Mouse (Mus musculus) forebrain, embryonic 12.5 days (tissue): Measurements from ENCODE around the gene Svop. TPM values are rescaled to one million over a fixed set of nuclear protein-coding genes. Genes with fewer than 3 reads are reported as not detected.

Experiments
- ATAC-seq: fragments of 200-750 bp; cut with Nextera tagmentation; 2 replicates; pipeline ENCODE4 v1.8.0; 2017; ENCODE audit warnings: moderate TSS enrichment; ENCODE audit not compliant: low FRiP score
- H3K27ac ChIP-seq: fragments of 300-500 bp; sonication (generic); 2 replicates; pipeline ENCODE4 v1.5.1; 2016; ENCODE audit warnings: mild to moderate bottlenecking
- H3K27me3 ChIP-seq: fragments of 300-500 bp; sonication (generic); 2 replicates; pipeline ENCODE4 v1.6.1; 2016; ENCODE audit warnings: mild to moderate bottlenecking
- H3K36me3 ChIP-seq: fragments of 300-500 bp; sonication (generic); replicated peaks from 2 replicates; pipeline ENCODE4 v1.6.1; 2016; ENCODE audit warnings: mild to moderate bottlenecking
- H3K4me1 ChIP-seq: fragments of 300-500 bp; sonication (generic); 2 replicates; pipeline ENCODE4 v1.6.1; 2016
- H3K4me2 ChIP-seq: fragments of 300-500 bp; sonication (generic); 2 replicates; pipeline ENCODE4 v1.6.1; 2016; ENCODE audit warnings: mild to moderate bottlenecking, moderate library complexity
- H3K4me3 ChIP-seq: fragments of 300-500 bp; sonication (generic); replicated peaks from 2 replicates; pipeline ENCODE4 v1.5.1; 2016; ENCODE audit warnings: mild to moderate bottlenecking
- H3K9ac ChIP-seq: fragments of 300-500 bp; sonication (generic); 2 replicates; pipeline ENCODE4 v1.6.1; 2016; ENCODE audit warnings: mild to moderate bottlenecking
- H3K9me3 ChIP-seq: fragments of 300-500 bp; sonication (generic); 2 replicates; pipeline ENCODE4 v1.6.1; 2016
- WGBS: fragments of 180-500 bp; shearing (Covaris S2); methylation state at CpG from one replicate; pipeline ENCODE4 v1.1.7; 2016; 5-methylcytosine and 5-hydroxymethylcytosine counted together
- polyA plus RNA-seq: library from polyadenylated mRNA; unstranded; fragments of >200 nt; fragmentation: Nextera tagmentation; extraction: Ambion mirVana; gene quantifications from 2 replicates; pipeline ENCODE4 v1.2.1, GENCODE M21; 2016

Gene Svop
- polyA plus RNA-seq, 1 experiment from 2014 or later = 40.2 TPM

GRCm38 (mm10) chr5:114063958-114064357, 27.4 kb downstream of the Svop start:
- Histone ChIP-seq H3K27ac (peak overlapping the region; percentile 25; the same call in 1 of the 2 replicates), H3K4me2 (no peak overlapping the region), H3K36me3 (0 out of 2 replicates have a peak, but pooled peaks cover 7% of the 10 kb centered on the region), H3K9me3 (no peaks in the 10 kb centered on the region), H3K27me3 (no peaks in the 10 kb centered on the region), H3K4me3 (no peak overlapping the region), H3K9ac (no peak overlapping the region), H3K4me1 (no peaks in the 10 kb centered on the region)
- no peak for ATAC-seq
- WGBS = 58% methylated on average over 4 of the region's 4 CpGs

DNA sequence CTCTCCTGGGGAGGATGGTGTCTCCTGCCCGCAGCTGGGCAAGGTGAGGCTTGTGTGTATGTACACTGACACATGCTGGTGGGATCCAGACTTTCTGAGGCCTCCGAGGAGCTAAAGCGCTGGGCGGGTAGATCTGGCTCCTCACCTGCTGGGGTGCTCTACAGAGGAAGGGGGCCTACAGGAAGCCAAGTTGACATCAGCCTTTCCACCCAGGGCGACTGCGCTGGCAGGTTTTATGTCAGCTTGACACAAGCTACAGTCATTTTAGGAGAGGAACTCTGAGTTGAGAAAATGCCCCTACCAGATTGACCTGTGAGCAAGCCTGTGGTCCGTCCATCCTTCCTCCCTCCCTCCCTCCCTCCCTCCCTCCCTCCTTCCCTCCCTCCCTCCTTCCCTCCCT, 29.7 kb downstream of the Svop start:
- Histone ChIP-seq H3K4me2 (no peak overlapping the region), H3K4me3 (no peak overlapping the region), H3K4me1 (no peaks in the 10 kb centered on the region), H3K9me3 (no peaks in the 10 kb centered on the region), H3K27ac (no peak overlapping the region), H3K27me3 (no peaks in the 10 kb centered on the region), H3K9ac (no peak overlapping the region), H3K36me3 (0 out of 2 replicates have a peak, but pooled peaks cover 12% of the 10 kb centered on the region)
- no peak for ATAC-seq
- 69% methylated on average over 7 of the region's 7 CpGs for WGBS

DNA sequence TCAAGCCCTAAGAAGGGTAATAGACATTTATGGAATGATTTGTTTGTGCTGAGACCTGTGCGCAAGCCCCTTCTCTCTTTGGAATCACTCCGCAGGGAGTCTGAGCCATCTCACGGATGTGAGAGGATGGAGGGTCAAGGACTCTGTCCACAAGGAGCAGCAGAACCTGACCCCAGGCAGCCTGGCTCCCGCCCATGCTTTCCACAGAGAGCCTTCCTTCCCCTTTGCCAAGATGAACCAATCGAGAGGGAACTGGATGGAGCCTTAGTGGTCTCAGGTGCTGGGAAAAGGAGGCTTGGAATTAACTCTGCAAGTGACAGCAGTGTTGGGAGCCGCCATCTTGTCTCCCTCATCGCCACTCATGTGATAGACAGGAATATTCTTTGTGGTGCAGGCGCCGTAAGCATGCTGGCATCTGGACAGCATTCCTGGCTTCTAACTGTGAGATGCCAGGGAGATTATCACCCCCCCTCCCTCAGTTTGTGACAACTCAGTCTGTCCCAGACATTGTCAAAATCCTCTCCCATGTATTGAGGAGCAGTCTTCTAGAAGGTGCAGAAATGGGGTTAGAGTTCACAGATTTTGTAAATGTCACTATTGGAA, 34.1 kb downstream of the Svop start:
- WGBS = 78% methylated on average over 9 of the region's 9 CpGs
- Histone ChIP-seq H3K4me3 (no peak overlapping the region), H3K4me1 (no peaks in the 10 kb centered on the region; the same call in 1 of the 2 replicates), H3K27ac (no peak overlapping the region), H3K9me3 (no peaks in the 10 kb centered on the region), H3K4me2 (no peak overlapping the region), H3K9ac (no peak overlapping the region), H3K36me3 (0 out of 2 replicates have a peak, but pooled peaks cover 5% of the 10 kb centered on the region), H3K27me3 (no peaks in the 10 kb centered on the region)
- ATAC-seq = no peak

GRCm38 (mm10) chr5:114052246-114052761, 39.1 kb downstream of the Svop start:
- no peaks in the 10 kb centered on the region for H3K27me3 ChIP-seq
- peaks cover 3% of the 10 kb centered on the region; the same call in 1 of the 2 replicates for H3K4me1 ChIP-seq
- no peak overlapping the region for H3K27ac ChIP-seq
- no peak overlapping the region for H3K4me3 ChIP-seq
- 0 out of 2 replicates have a peak, but pooled peaks cover 2% of the 10 kb centered on the region for H3K36me3 ChIP-seq
- no peak overlapping the region for H3K4me2 ChIP-seq
- WGBS = 35% methylated on average over 9 of the region's 9 CpGs
- no peak for ATAC-seq
- H3K9ac ChIP-seq = no peak overlapping the region
- no peaks in the 10 kb centered on the region for H3K9me3 ChIP-seq

GRCm38 (mm10) chr5:114048731-114049308, 42.5 kb downstream of the Svop start:
- 56% methylated on average over 12 of the region's 12 CpGs for WGBS
- no peak for ATAC-seq
- no peaks in the 10 kb centered on the region for H3K9me3 ChIP-seq

GRCm38 (mm10) chr5:114047182-114047581, 44.2 kb downstream of the Svop start:
- Histone ChIP-seq H3K4me2 (no peak overlapping the region), H3K9ac (no peak overlapping the region), H3K36me3 (peaks cover 5% of the 10 kb centered on the region; the same call in 1 of the 2 replicates), H3K27ac (no peak overlapping the region), H3K27me3 (0 out of 2 replicates have a peak, but pooled peaks cover 4% of the 10 kb centered on the region), H3K9me3 (no peaks in the 10 kb centered on the region), H3K4me1 (peaks cover 3% of the 10 kb centered on the region; the same call in 1 of the 2 replicates), H3K4me3 (no peak overlapping the region)
- WGBS = 82% methylated on average over 5 of the region's 5 CpGs
- ATAC-seq = no peak

More at GRCm38 (mm10) chr5:114048731-114049308, 42.5 kb downstream of the Svop start:
- no peak overlapping the region for H3K27ac ChIP-seq
- 0 out of 2 replicates have a peak, but pooled peaks cover 5% of the 10 kb centered on the region for H3K36me3 ChIP-seq
- peaks cover 3% of the 10 kb centered on the region; the same call in 1 of the 2 replicates for H3K4me1 ChIP-seq
- no peak overlapping the region for H3K4me3 ChIP-seq
- H3K4me2 ChIP-seq = no peak overlapping the region
- H3K9ac ChIP-seq = no peak overlapping the region
- H3K27me3 ChIP-seq = 0 out of 2 replicates have a peak, but pooled peaks cover 2% of the 10 kb centered on the region

DNA sequence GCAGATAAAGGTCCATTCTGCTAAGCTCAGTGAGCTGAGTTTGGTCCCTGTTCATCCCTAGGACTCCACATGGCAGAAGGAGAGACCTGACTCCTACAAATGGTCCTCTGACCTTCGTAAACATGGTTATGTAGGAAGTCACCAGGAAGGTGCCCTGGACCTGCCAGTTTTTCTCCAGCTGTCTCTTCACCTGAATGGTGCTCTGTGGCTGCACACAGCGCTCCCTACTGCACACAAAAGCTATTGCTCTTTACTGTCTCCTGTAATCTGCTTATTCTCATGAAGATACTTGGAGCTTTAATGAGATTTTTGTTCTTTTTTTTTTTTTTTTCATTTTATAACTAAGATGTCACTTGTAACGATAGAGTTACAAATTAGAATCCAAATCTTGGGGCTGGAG, 44.8 kb downstream of the Svop start:
- H3K27me3 ChIP-seq = 0 out of 2 replicates have a peak, but pooled peaks cover 4% of the 10 kb centered on the region
- no peak overlapping the region for H3K4me3 ChIP-seq
- WGBS = 55% methylated on average over 3 of the region's 3 CpGs
- H3K27ac ChIP-seq = no peak overlapping the region
- H3K36me3 ChIP-seq = peaks cover 5% of the 10 kb centered on the region; the same call in 1 of the 2 replicates
- peaks cover 6% of the 10 kb centered on the region for H3K4me1 ChIP-seq
- H3K9me3 ChIP-seq = no peaks in the 10 kb centered on the region
- H3K4me2 ChIP-seq = no peak overlapping the region
- no peak overlapping the region for H3K9ac ChIP-seq
- no peak for ATAC-seq

- H3K27ac ChIP-seq = no peak overlapping the region
- H3K36me3 ChIP-seq = peaks cover 5% of the 10 kb centered on the region; the same call in 1 of the 2 replicates
- peaks cover 11% of the 10 kb centered on the region for H3K4me1 ChIP-seq
- 86% methylated on average over 3 of the region's 3 CpGs for WGBS
- H3K4me3 ChIP-seq = no peak overlapping the region
- H3K27me3 ChIP-seq = 0 out of 2 replicates have a peak, but pooled peaks cover 4% of the 10 kb centered on the region
- no peaks in the 10 kb centered on the region for H3K9me3 ChIP-seq
- no peak overlapping the region for H3K4me2 ChIP-seq
- ATAC-seq = no peak
- H3K9ac ChIP-seq = no peak overlapping the region
These were observed 45.2 kb downstream of the Svop start for GRCm38 (mm10) chr5:114046151-114046550.

- Histone ChIP-seq H3K36me3 (peaks cover 3% of the 10 kb centered on the region; the same call in 1 of the 2 replicates), H3K27ac (no peak overlapping the region), H3K9ac (no peak overlapping the region), H3K4me3 (no peak overlapping the region), H3K9me3 (no peaks in the 10 kb centered on the region), H3K4me2 (no peak overlapping the region), H3K27me3 (0 out of 2 replicates have a peak, but pooled peaks cover 4% of the 10 kb centered on the region), H3K4me1 (peaks cover 18% of the 10 kb centered on the region)
- 64% methylated on average over 1 of the region's 1 CpGs for WGBS
- ATAC-seq = no peak
These were observed 46.2 kb downstream of the Svop start for GRCm38 (mm10) chr5:114045134-114045533.

DNA sequence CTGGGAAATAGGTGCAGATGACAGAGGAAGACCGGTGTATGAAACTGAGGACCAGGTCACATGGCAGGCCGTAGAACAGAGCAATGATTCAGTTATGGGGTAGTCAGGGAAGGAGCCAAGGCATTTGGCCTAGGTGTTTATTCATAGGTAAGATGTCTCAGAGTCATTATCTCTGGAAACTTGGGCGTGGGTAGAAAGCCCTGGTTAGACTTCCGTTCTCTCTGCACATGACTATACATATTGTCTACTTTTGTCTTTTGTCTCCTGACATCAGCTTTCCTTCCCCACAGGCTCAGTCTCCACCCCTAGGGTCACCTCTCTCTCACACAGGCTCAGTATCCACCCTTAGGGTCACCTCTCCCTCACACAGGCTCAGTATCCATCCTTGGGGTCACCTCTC, 47.6 kb downstream of the Svop start:
- ATAC-seq = no peak
- 89% methylated on average over 4 of the region's 4 CpGs for WGBS

DNA sequence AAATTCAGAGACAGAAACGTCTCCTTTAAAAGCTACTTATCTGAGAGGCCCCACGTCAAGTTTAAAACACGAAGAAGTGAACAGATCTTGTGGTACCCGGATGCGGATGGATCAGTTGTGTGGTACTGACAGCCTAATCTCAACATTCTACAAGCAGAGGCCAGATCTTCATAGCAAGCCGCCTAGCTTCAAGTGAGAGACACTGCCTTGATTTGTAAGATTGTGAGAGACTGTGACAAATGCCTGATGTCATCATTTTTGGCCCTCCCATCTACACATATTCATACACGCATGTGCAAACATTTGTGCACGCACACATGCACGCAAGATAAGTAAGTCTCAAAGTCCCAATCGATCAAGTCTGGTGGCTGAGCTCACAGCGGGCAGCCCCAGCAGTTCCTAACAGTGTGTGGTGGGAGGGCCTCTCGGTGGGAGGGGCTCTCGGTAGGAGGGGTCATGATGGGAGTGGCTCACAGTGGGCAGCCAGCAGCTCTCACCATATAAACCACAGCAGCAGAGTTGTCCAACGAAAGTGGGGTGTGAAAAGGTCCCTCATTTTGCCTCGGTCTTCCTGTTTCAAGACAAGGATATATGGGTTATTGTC, 49.9 kb downstream of the Svop start:
- Histone ChIP-seq H3K4me1 (peaks cover 15% of the 10 kb centered on the region), H3K9me3 (no peaks in the 10 kb centered on the region), H3K27me3 (0 out of 2 replicates have a peak, but pooled peaks cover 8% of the 10 kb centered on the region), H3K4me2 (peak overlapping the region; percentile 24; the same call in 1 of the 2 replicates), H3K9ac (no peak overlapping the region), H3K4me3 (no peak overlapping the region), H3K27ac (no peak overlapping the region), H3K36me3 (peaks cover 3% of the 10 kb centered on the region; the same call in 1 of the 2 replicates)
- ATAC-seq = no peak
- WGBS = 23% methylated on average over 15 of the region's 15 CpGs

More for the DNA sequence above, 47.6 kb downstream of the Svop start:
- H3K9me3 ChIP-seq = no peaks in the 10 kb centered on the region
- 0 out of 2 replicates have a peak, but pooled peaks cover 4% of the 10 kb centered on the region for H3K27me3 ChIP-seq
- no peak overlapping the region for H3K9ac ChIP-seq
- H3K4me3 ChIP-seq = no peak overlapping the region
- H3K36me3 ChIP-seq = peaks cover 3% of the 10 kb centered on the region; the same call in 1 of the 2 replicates
- H3K27ac ChIP-seq = no peak overlapping the region
- H3K4me2 ChIP-seq = no peak overlapping the region
- H3K4me1 ChIP-seq = peaks cover 16% of the 10 kb centered on the region

DNA sequence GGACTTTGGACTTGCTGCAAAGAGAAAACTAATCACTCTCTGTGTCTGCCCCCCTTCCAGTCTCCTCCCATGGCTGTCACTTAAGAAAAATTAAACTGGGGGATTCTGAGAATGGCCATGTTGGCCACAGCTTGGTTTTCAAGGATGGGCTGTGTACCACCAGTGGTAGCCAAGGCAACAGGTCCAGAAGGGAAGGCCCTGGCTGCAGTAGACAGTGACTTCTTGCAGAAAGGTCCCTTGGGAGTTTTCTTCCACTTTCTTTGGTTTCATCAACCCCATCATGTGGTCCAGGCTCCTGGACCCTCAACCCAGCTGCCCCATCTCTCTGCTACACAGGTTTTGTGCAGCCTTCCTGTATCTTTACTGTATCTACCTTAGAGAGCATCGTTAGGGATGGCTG, 50.5 kb downstream of the Svop start:
- H3K4me2 ChIP-seq = no peak overlapping the region
- peaks cover 3% of the 10 kb centered on the region; the same call in 1 of the 2 replicates for H3K36me3 ChIP-seq
- peaks cover 15% of the 10 kb centered on the region for H3K4me1 ChIP-seq
- no peak for ATAC-seq
- no peak overlapping the region for H3K9ac ChIP-seq
- WGBS = 59% methylated on average over 1 of the region's 1 CpGs
- 0 out of 2 replicates have a peak overlapping the region, but pooled peaks have one; percentile 8 for H3K27ac ChIP-seq
- 0 out of 2 replicates have a peak, but pooled peaks cover 8% of the 10 kb centered on the region for H3K27me3 ChIP-seq
- no peaks in the 10 kb centered on the region for H3K9me3 ChIP-seq
- H3K4me3 ChIP-seq = no peak overlapping the region
